Mouse (Mus musculus): ENCODE results near the gene Nab1. TPM values are rescaled to one million over a fixed set of nuclear protein-coding genes. Genes with fewer than 3 reads are reported as not detected.

Nab1 gene
- 304 TPM for polyA plus RNA-seq (2017; shearing (Covaris generic))

GRCm38 (mm10) chr1:52500314-52500981, at the start of gene Nab1:
Gene Nab1, minus strand, starts transcription at chr1:52500679.

Other genes starting within 250 kb of the Nab1 start
- gene Nemp2, start 130.0 kb upstream of the Nab1 start, polyA plus RNA-seq (2017; shearing (Covaris generic)) = 54.9 TPM
- gene Mfsd6, start 226.8 kb upstream of the Nab1 start, polyA plus RNA-seq (2017; shearing (Covaris generic)) = 109 TPM